Mouse (Mus musculus) colon, adult 2 months (tissue): ENCODE results near the gene Atad2b. TPM values are rescaled to one million over a fixed set of nuclear protein-coding genes. Genes with fewer than 3 reads are reported as not detected.

Experiments used
- polyA plus RNA-seq: library from polyadenylated mRNA; depleted of rRNA; stranded (reverse); fragments of >200 nt; gene quantifications from 2 replicates; pipeline ENCODE4 v1.2.3, GENCODE M21; 2012; rRNA removed

Atad2b gene
- polyA plus RNA-seq = 14.4 and 16.1 TPM in 2 replicates

DNA sequence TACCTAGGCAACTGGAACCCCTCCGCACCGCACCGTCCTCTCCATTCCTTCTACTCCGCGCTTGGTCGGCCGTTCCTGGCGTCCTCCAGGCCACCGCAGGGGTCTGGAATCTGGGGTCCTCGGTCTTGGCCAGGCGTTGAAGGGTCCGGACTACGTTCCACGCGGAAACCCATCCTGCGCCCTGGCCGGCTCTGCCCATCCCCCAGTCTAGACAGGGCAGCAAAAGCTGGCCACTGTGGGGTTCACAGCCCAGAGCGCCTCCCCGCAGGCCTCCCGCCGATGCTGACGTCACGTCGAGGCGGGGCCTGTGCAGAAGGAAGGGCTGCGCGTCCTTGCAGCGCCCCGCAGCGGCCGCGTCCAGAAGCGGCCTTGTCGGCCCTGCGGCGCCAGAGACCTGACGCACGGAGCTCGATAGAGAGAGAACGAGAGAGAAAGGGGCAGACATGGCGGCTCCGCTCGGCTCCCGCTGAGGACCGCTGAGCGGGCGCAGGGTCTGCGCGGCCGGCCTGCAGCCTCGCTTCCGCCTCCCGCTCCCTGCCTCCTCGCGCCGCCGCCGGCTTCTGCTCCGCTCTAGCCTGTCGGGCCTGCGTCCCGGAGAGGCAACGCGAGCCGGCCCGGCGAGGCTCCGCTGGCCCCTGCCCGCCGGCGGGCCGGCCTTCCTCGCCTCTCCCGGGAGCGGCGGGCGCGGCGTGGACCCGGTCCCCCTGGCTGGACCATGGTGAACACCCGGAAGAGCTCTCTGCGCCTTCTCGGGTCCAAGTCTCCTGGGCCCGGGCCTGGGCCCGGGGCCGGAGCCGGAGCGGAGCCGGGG is at the start of gene Atad2b:
Atad2b (plus strand) TSS at position 360 of the 811 bp plus-strand sequence.

DNA sequence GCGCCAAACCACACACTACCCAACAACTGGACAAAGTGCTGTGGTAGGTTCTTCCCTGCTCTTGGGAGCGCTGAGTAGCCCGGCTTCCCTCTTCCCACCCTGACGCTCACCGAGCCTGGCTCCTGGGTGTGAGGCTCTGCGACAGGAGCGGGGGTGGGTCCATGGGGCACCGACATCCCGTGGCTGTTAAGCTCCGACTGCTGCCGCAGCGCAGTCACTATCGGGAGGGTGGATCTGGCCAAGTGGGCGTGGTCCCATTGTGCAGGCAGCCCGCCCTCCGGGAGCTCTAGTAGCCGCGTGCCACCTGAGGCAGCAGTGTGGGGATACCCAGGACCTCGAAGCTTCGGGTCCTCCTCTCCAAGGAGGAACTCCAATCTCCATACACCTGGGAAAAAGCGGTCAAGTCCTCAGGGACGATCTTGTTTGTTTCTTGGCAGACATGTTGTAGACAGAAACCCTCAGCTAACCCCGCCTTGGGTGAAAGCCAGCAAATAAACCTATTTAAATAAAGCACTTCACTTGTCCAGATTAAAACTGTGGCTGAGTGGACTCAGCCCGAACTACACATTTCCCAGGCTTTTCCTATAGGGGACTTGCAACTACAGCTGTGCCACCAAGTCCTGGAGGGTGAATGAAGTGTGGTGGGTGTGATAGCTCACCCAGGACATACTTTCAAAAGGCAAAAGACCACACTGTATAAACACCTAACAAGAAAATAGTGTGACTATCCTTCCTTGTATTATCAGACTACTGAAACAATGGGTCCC is 42.8 kb upstream of the Atad2b start, which contains the start of gene Mfsd2b:
Mfsd2b (minus strand) TSS at position 199 of the 767 bp plus-strand sequence.

DNA sequence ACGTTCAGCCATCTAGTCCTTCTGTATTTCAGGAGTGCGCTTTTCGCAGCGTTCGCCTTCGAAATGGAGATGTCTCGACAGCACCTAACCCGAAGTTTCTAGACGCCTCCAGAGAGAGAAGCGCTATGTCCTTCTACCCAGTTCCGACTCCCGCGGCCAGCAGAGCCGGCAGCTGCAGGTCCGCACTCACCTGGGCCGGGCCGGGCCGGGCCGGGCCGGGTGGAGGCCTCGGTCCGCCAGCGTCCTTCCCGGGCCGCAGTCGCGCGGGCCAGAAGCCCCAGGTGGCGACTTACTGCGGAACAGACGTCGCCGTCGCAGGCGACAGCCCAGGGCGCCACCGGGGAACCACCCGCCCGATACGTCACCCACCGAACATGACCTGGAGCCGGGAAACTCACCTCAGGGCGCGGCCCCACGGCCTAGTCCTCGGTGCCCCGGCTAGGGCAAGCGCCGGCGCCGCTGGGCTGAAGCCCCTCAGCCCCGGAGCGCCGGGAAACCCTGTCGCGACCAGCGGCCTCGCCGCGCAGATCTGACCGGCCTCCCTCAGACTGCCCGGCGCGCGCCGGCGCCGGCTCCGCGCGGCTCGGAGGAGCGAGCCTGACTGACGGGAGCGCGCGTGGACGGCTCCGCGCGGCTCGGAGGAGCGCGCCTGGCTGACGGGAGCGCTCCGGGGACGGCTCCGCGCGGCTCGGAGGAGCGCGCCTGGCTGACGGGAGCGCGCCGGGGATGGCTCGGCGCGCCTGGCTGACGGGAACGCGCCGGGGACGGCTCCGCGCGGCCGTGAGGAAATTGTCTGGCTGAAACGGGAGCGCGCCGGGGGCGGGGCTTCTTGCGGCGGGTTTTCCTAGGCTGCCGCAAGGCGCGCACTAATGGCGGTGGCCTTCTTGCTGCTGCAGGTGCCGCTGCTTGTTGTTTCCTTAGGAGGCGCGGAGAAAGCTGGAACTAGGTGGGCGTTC is 9.9 kb upstream of the Atad2b start, which contains the start of gene Ubxn2a:
Ubxn2a (minus strand) TSS at position 755 of the 956 bp plus-strand sequence.

Other genes with a start within 250 kb of the Atad2b start
- not detected in 2 replicates for gene Fam228a, start 178.9 kb upstream of the Atad2b start, polyA plus RNA-seq
- gene Pfn4, start 148.3 kb upstream of the Atad2b start, polyA plus RNA-seq = 0.07 and 0.10 TPM in 2 replicates
- 0.08 and 0.23 TPM in 2 replicates for gene Fam228b, start 148.1 kb upstream of the Atad2b start, polyA plus RNA-seq
- 36.7 and 37.3 TPM in 2 replicates for gene Sf3b6, start 99.8 kb upstream of the Atad2b start, polyA plus RNA-seq
- 7.6 and 9.2 TPM in 2 replicates for gene Fkbp1b, start 75.8 kb upstream of the Atad2b start, polyA plus RNA-seq
- gene Wdcp, start 74.0 kb upstream of the Atad2b start, polyA plus RNA-seq = 3.0 and 3.3 TPM in 2 replicates
- 1.9 and 2.6 TPM in 2 replicates for gene Mfsd2b, start 43.0 kb upstream of the Atad2b start, polyA plus RNA-seq
- gene Ubxn2a, start 9.6 kb upstream of the Atad2b start, polyA plus RNA-seq = 7.8 and 8.4 TPM in 2 replicates